31 mouse cellular contexts compared by ENCODE assay signal in genomic region chr4:40697059-40697458, GRCm38 (mm10).
"Had no signal": no experiment of that assay in that cellular context is flagged by ENCODE, and none has a peak within 500 bp of the region (broad histone marks: within the 10 kb centered on the region; RNA-seq: fewer than 3 reads in every experiment).

No protein-coding gene starts in this region.

- H3K4me2 ChIP-seq: heart, embryonic 11.5 days; heart, embryonic 12.5 days; heart, embryonic 13.5 days; heart, embryonic 15.5 days; hindbrain, embryonic 12.5 days; hindbrain, embryonic 13.5 days; hindbrain, embryonic 14.5 days; hindbrain, embryonic 15.5 days; intestine, embryonic 15.5 days; kidney, embryonic 15.5 days had no signal

- H3K9ac ChIP-seq: heart, embryonic 12.5 days; heart, embryonic 13.5 days; heart, embryonic 15.5 days; hindbrain, embryonic 12.5 days; hindbrain, embryonic 13.5 days; hindbrain, embryonic 14.5 days; hindbrain, embryonic 15.5 days; intestine, embryonic 15.5 days; kidney, embryonic 15.5 days had no signal

- H3K9me3 ChIP-seq: heart, embryonic 12.5 days; heart, embryonic 13.5 days; heart, embryonic 15.5 days; hindbrain, embryonic 10.5 days; hindbrain, embryonic 12.5 days; hindbrain, embryonic 13.5 days; hindbrain, embryonic 15.5 days; intestine, embryonic 15.5 days; kidney, embryonic 15.5 days had no signal

- H3K27ac ChIP-seq: heart, embryonic 13.5 days; heart, embryonic 15.5 days; hindbrain, embryonic 10.5 days; hindbrain, embryonic 12.5 days; hindbrain, embryonic 13.5 days; hindbrain, embryonic 14.5 days; hindbrain, embryonic 15.5 days; hindbrain, postnatal 0 days; intestine, embryonic 15.5 days; kidney, embryonic 15.5 days; kidney, postnatal 0 days; layer of hippocampus, adult 2 months; left cerebral cortex, adult 2 months had no signal

- H3K27me3 ChIP-seq: heart, embryonic 12.5 days; heart, embryonic 13.5 days; heart, embryonic 15.5 days; hindbrain, embryonic 12.5 days; hindbrain, embryonic 13.5 days; hindbrain, embryonic 15.5 days; intestine, embryonic 15.5 days; kidney, embryonic 15.5 days had no signal

- H3K4me3 ChIP-seq: heart, embryonic 12.5 days; heart, embryonic 13.5 days; heart, embryonic 15.5 days; hindbrain, embryonic 10.5 days; hindbrain, embryonic 12.5 days; hindbrain, embryonic 13.5 days; hindbrain, embryonic 15.5 days; intestine, embryonic 15.5 days; kidney, embryonic 15.5 days; layer of hippocampus, adult 2 months; left cerebral cortex, adult 2 months had no signal

- DNase-seq: heart, postnatal 10 days; heart, postnatal 14 days; heart, postnatal 36 days; heart, postnatal 4 days; kidney, adult 11 months; kidney, adult 18-20 months; kidney, adult 2 months; kidney, adult 8-10 months; kidney, adult 9 months; kidney, postnatal 10 days; kidney, postnatal 14 days; kidney, postnatal 25 days; kidney, postnatal 36 days; kidney, postnatal 4 days; layer of hippocampus, adult 9-11 months; layer of hippocampus, postnatal 36 days had no signal
